Mouse (Mus musculus) small intestine, adult 2 months (tissue): ENCODE measurements around the gene Bicra. TPM values are rescaled to one million over a fixed set of nuclear protein-coding genes. Genes with fewer than 3 reads are reported as not detected.

Source experiments
- H3K27ac ChIP-seq: fragments of 200-500 bp; 2 replicates; pipeline ENCODE4 v1.5.1; 2012; ENCODE audit warnings: low read depth, low read length, control low read depth, inconsistent platforms; ENCODE audit not compliant: insufficient read depth
- H3K27me3 ChIP-seq: fragments of 200-500 bp; 2 replicates; pipeline ENCODE4 v1.6.1; 2012; ENCODE audit warnings: mild to moderate bottlenecking, moderate library complexity, low read length, inconsistent platforms; ENCODE audit not compliant: control insufficient read depth, insufficient read depth
- H3K36me3 ChIP-seq: fragments of 200-500 bp; 2 replicates; pipeline ENCODE4 v1.6.1; 2012; ENCODE audit warnings: mild to moderate bottlenecking, low read length, control low read depth, inconsistent platforms; ENCODE audit not compliant: control insufficient read depth, insufficient read depth
- H3K4me1 ChIP-seq: fragments of 200-500 bp; 2 replicates; pipeline ENCODE4 v1.6.1; 2012; ENCODE audit warnings: low read length, inconsistent platforms, mixed read lengths; ENCODE audit not compliant: control insufficient read depth, insufficient read depth, insufficient read length
- H3K4me3 ChIP-seq: fragments of 200-500 bp; 2 replicates; pipeline ENCODE4 v1.5.1; 2012; ENCODE audit warnings: low read depth, mild to moderate bottlenecking, control low read depth, inconsistent platforms, low read length, moderate library complexity
- CTCF ChIP-seq: fragments of 200-500 bp; IDR thresholded peaks from 2 replicates; pipeline ENCODE4 v1.5.1; 2012; ENCODE audit warnings: low read depth, mild to moderate bottlenecking, control low read depth, inconsistent platforms, low read length, moderate library complexity, mixed read lengths; ENCODE audit not compliant: insufficient replicate concordance, insufficient read length; ENCODE audit errors: extremely low read depth
- POLR2A ChIP-seq: fragments of 200-500 bp; IDR thresholded peaks from 2 replicates; pipeline ENCODE4 v1.6.1; 2012; ENCODE audit warnings: low read depth, mild to moderate bottlenecking, control low read depth, inconsistent platforms, low read length, moderate library complexity
- WGBS: fragments of 180-500 bp; shearing (Covaris S2); methylation state at CpG from one replicate; pipeline ENCODE4 v1.1.7; 2018; 5-methylcytosine and 5-hydroxymethylcytosine counted together
- polyA plus RNA-seq: library from polyadenylated mRNA; depleted of rRNA; stranded (reverse); fragments of >200 nt; gene quantifications from 2 replicates; pipeline ENCODE4 v1.2.3, GENCODE M21; 2012

Gene Bicra
- polyA plus RNA-seq, 1 experiment = 31.0 TPM

DNA sequence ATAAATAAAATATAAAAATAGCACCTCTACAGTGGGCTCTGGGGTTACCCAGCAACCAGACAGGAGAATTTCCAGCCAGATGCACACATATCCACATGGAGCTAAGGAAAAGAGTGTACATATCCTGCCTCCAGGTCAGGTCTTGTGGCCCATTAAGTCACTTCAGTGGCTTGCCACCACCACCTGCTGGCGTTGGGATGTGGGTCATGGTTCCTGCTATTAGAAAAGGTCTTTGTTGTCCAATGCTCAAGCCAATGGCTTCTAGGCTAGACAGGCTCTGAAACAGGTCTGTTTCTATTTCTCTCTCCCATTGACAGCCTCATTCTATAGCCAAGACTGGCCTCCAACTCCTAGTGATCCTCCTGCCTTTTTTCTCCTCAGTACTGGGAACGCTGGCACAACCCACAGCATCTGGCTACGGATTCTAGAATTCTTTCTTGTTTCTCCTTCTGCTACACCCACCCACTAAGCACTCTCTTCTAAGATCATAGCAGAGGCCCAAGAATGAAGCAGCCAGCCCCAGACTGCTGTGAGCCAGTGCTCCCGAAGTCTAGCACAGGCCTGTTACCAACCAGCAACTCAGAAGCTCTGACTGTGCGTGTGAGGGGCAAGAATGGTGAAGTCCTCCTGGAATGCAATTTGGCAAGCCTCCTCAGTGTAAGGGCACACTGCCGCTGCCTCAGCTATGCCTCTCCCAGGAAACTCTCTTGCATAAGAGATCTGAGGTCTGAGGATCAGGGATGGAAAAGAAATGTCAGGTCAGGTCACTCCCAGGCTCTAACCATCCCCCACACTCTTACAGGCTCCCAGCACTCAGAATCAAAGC lies 19.4 kb downstream of the Bicra start:
- Histone ChIP-seq H3K27ac (peak overlapping the region; percentile 33; the same call in 1 of the 2 replicates), H3K36me3 (0 out of 2 replicates have a peak, but pooled peaks cover 4% of the 10 kb centered on the region), H3K27me3 (no peaks in the 10 kb centered on the region), H3K4me1 (peaks cover 21% of the 10 kb centered on the region), H3K4me3 (no peak overlapping the region)
- peak; percentile 13; the same call in 1 of the 2 replicates for TF ChIP-seq CTCF
- TF ChIP-seq POLR2A = no peak
- WGBS = 55% methylated on average over 6 of the region's 6 CpGs

- Histone ChIP-seq H3K27me3 (no peaks in the 10 kb centered on the region), H3K4me1 (peaks cover 12% of the 10 kb centered on the region), H3K36me3 (0 out of 2 replicates have a peak, but pooled peaks cover 3% of the 10 kb centered on the region), H3K27ac (peak overlapping the region; percentile 30), H3K4me3 (no peak overlapping the region)
- WGBS = 49% methylated on average over 8 of the region's 8 CpGs
- TF ChIP-seq CTCF = no peak
- TF ChIP-seq POLR2A = no peak
Observed at GRCm38 (mm10) chr7:16024603-16025222, 23.0 kb downstream of the Bicra start.

DNA sequence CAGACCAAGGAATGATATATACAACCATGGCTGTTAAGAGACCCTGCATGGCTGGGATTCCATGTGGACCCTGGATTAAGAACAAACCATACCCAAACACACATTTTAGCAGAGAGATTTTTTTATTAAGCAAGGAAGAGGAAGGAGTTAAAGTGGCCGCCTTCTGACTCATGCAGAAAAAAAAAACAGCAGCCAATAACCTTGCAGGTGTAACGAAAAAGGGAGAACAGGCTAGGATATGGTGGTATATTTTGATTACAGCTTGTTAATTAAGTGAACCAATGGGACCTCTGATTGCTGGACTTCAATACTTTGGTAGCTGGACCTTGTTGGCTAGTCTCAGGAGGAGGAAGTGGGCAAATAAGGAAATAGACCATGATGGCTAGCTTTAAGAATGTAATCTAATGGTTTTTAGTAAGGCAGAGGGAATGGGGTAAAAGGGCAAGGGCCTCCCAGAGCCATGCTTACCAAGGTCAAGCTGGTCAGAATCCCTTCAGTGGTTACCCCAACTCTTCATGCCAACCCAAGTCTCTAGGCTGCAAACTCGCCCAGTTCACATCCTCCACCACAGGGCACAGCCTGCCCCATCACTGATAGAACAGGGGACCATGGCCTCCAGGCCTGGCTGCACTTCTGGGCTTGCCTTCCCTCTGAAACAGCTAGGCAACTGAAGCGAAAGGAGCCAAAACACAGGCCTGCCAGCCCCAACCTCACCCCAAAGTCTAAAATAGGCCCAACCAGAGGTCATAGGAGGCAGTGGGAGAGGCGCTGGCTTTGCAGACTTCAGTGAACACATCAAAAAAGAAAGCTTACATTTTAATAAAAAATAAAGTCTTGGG lies 28.2 kb downstream of the Bicra start:
- Histone ChIP-seq H3K4me3 (no peak overlapping the region), H3K27ac (peak overlapping the region; percentile 91), H3K4me1 (peaks cover 25% of the 10 kb centered on the region), H3K36me3 (no peaks in the 10 kb centered on the region), H3K27me3 (no peaks in the 10 kb centered on the region)
- 42% methylated on average over 5 of the region's 5 CpGs for WGBS
- TF ChIP-seq POLR2A = no peak
- no peak for TF ChIP-seq CTCF

DNA sequence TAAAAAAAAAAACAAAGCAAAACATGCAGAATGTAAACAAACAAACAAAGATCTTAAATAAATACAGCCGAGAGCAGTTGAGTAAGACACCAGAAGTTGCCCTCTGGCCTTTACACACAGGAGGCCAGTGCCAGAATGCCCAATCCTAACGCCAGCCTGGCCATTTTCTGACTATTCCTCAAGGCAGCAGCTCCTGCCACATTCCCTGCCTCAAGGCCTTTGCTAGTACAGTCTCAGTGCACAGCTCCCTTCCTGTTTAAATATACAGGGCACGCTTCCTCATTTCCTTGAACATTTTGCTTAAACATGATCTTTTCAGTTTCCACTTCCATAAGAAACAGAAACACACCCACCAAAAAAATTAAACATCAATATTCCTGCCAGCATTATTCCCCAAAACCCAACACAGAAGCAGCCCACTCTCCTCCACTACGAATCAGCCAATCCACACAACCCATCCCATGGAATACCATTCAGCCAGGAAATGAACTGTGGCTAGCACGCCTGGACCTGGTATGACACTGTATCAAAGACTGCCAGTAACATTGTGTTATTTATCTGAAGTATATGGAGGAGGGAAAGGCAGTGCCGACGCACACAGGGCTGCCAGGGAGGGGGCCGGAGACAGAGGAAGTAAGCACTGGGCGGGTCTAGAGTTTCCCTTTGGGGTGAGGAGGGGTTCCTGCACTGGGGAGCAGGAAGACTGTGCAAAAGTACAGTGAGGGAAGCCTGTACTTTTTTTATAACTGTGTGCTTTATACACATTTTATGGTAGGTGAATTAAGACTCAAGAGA lies 29.5 kb downstream of the Bicra start:
- Histone ChIP-seq H3K4me3 (no peak overlapping the region), H3K36me3 (no peaks in the 10 kb centered on the region), H3K4me1 (peaks cover 34% of the 10 kb centered on the region), H3K27ac (peak overlapping the region; percentile 91), H3K27me3 (no peaks in the 10 kb centered on the region)
- 23% methylated on average over 9 of the region's 9 CpGs for WGBS
- TF ChIP-seq POLR2A (no peak), CTCF (no peak)

- TF ChIP-seq CTCF = no peak
- no peak for TF ChIP-seq POLR2A
- 82% methylated on average over 5 of the region's 5 CpGs for WGBS
- H3K27me3 ChIP-seq = no peaks in the 10 kb centered on the region
- peaks cover 53% of the 10 kb centered on the region for H3K4me1 ChIP-seq
- no peak overlapping the region for H3K4me3 ChIP-seq
- no peaks in the 10 kb centered on the region for H3K36me3 ChIP-seq
- H3K27ac ChIP-seq = peak overlapping the region; percentile 31; the same call in 1 of the 2 replicates
Observed at GRCm38 (mm10) chr7:16015384-16015783, 32.3 kb downstream of the Bicra start.

GRCm38 (mm10) chr7:16014521-16015175 lies 33.1 kb downstream of the Bicra start:
- no peaks in the 10 kb centered on the region for H3K27me3 ChIP-seq
- H3K4me3 ChIP-seq = no peak overlapping the region
- no peak for TF ChIP-seq POLR2A
- TF ChIP-seq CTCF = no peak
- H3K4me1 ChIP-seq = peaks cover 50% of the 10 kb centered on the region
- H3K27ac ChIP-seq = peak overlapping the region; percentile 21; the same call in 1 of the 2 replicates
- H3K36me3 ChIP-seq = no peaks in the 10 kb centered on the region
- WGBS = 61% methylated on average over 8 of the region's 8 CpGs
